Mouse (Mus musculus): ENCODE measurements around the gene Agmat. TPM values are rescaled to one million over a fixed set of nuclear protein-coding genes. Genes with fewer than 3 reads are reported as not detected.
A peak's percentile ranks its signal among the peaks of the same experiment; 100 is the strongest.

Gene Agmat
- 0.30 TPM in 1 of 2 replicates, not detected in the other for polyA plus RNA-seq (2015; fragmentation: Nextera tagmentation; extraction: Ambion mirVana)

DNA sequence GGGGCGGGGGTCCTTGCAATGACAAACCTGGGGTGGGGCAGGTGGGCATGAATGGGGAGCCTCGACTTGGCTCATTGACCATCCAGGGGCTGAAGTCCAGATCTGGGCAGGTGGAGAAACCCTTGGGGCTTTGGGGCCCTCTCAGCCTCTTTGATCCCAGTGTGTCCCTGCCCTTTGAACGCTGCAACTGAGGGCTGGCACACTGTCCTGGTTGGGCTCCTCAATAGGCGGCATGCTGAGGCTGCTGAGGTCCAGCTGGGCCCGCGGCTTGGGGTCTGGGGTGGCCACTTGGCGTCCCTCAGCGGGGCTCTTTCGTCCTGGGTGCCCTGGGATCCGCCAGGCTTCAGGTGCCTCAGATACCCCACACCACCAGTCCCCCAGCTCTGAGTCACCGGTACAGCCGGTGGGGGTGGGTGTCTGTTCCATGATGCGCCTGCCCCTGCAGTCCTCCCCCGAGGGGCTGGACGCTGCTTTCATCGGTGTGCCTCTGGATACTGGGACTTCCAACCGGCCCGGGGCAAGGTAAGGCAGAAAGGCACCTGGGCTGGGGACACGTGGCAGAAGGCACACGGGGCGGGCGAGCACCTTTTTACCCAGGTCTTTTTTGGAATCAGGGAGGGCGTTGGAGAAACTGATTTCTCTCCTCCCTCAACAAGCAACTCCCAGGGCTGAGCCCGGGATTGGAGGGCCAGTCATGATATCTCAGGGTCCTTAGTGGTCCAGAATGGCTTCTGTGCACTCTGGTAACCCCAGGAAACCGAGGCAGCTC lies at the start of gene Agmat:
TSS of gene Agmat (plus strand) at position 95 of the 769 bp plus-strand sequence.
- no peak within 1 kb of the TSS for H3K4me2 ChIP-seq
- no peak for ATAC-seq (ENCODE audit: insufficient number of reproducible peaks, insufficient read depth, low FRiP score, low TSS enrichment, low read depth)

DNA sequence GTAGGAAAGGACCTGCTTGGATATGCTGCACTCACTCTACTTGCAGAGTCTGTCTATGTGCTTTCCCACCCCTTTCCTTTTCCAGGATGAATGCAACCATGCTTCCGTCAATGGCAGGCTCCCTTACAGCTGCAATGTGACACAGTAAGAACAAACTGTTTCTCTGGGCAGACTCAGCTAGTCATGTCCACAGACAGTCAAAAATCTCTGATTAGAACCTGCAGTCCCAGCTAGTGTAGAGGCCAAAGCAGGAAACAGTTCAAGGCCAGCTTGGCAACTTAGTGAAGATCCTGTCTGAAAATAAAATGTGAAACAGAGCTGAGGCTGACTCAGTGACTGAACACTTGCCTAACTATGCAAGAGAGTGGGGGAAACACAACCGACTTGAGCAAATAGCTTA lies 41.8 kb upstream of the Agmat start:
- H3K9me3 ChIP-seq: no peaks in the 10 kb centered on the region
- no peak overlapping the region for H3K4me3 ChIP-seq
- H3K27ac ChIP-seq: no peak overlapping the region
- WGBS: 87% methylated on average over 2 of the region's 2 CpGs
- ATAC-seq (ENCODE audit: insufficient number of reproducible peaks, insufficient read depth, low FRiP score, low TSS enrichment, low read depth): no peak
- no peak overlapping the region for H3K4me2 ChIP-seq
- no peaks in the 10 kb centered on the region for H3K27me3 ChIP-seq
- peaks cover 98% of the 10 kb centered on the region for H3K36me3 ChIP-seq
- no peak overlapping the region for H3K9ac ChIP-seq
- H3K4me1 ChIP-seq: no peaks in the 10 kb centered on the region

More for the DNA sequence above, at the start of gene Agmat:
- Histone ChIP-seq H3K36me3 (no peaks in the 10 kb centered on the region), H3K9ac (no peak within 1 kb of the TSS), H3K4me1 (peaks cover under 1% of the 10 kb centered on the region), H3K4me3 (no peak within 1 kb of the TSS), H3K27ac (no peak within 1 kb of the TSS), H3K9me3 (no peaks in the 10 kb centered on the region), H3K27me3 (peaks cover 6% of the 10 kb centered on the region; the same call in 1 of the 2 replicates)
- WGBS: 23% methylated on average over 25 of the region's 25 CpGs

DNA sequence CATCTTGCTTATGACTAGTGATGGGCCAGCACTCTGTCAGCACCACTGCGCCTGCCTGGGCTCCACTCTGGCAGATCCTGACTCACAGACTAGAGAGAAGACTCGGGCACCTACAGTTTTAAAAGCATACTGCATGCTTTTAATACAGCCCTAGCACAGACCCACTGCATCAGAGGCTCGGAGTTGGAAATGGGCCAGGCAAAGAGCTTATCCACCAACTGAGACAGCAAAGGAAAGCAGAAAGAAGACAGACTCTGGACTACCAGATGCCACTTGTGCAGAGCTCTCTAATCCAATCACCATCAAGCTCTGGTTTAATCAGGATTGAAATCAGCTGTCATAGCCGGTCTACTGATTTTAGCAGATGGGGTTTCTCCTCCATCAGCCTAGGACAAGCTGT lies 41.1 kb upstream of the Agmat start:
- WGBS: 60% methylated on average over 4 of the region's 4 CpGs
- no peak for ATAC-seq (ENCODE audit: insufficient number of reproducible peaks, insufficient read depth, low FRiP score, low TSS enrichment, low read depth)
- Histone ChIP-seq H3K27ac (no peak overlapping the region), H3K9me3 (no peaks in the 10 kb centered on the region), H3K4me2 (no peak overlapping the region), H3K4me1 (no peaks in the 10 kb centered on the region), H3K4me3 (no peak overlapping the region), H3K36me3 (peaks cover 96% of the 10 kb centered on the region), H3K27me3 (no peaks in the 10 kb centered on the region), H3K9ac (no peak overlapping the region)

DNA sequence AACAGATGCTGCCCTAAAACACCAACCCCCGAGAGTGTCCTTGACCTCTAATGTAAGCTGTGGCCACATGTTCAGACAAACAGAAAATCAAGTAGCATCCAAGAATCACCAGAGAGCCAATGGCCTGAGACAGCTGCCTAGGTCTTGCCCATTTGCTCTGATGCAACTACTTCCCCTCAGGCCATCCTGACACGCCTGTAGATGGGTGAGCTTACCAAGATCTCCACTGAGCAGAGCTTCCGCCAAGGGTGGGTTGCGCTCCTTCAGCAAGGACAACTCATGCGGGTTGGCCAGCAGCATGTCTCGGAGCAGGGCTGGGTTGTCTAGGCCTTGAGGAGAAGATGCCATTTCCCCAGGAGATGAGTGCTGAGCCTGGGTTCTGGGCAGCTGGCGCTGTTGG lies 38.5 kb upstream of the Agmat start:
- no peaks in the 10 kb centered on the region for H3K27me3 ChIP-seq
- no peak for ATAC-seq (ENCODE audit: insufficient number of reproducible peaks, insufficient read depth, low FRiP score, low TSS enrichment, low read depth)
- 92% methylated on average over 7 of the region's 7 CpGs for WGBS
- no peak overlapping the region for H3K4me2 ChIP-seq
- H3K36me3 ChIP-seq: peaks cover 97% of the 10 kb centered on the region
- H3K4me3 ChIP-seq: no peak overlapping the region
- no peaks in the 10 kb centered on the region for H3K4me1 ChIP-seq
- no peaks in the 10 kb centered on the region for H3K9me3 ChIP-seq
- H3K27ac ChIP-seq: no peak overlapping the region
- H3K9ac ChIP-seq: no peak overlapping the region

DNA sequence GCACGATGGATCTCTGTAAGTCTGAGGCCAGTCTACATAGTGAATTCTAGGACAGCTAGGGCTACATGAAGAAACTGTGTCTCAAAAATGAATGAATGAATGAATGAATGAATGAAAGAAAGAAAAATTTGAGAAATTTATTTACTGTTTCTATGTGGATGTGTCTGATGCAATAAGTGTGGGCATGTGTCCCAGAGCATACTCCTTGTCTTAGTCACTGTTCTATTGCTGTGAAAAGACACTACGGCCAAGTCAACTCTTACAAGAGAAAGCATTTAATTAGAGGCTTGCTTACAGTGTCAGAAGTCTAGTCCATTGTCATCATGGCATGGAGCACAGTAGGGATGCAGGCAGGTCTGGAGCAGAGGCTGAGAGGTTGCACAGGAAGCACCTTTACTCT lies 37.5 kb upstream of the Agmat start:
- H3K4me3 ChIP-seq: no peak overlapping the region
- H3K9me3 ChIP-seq: no peaks in the 10 kb centered on the region
- no peak overlapping the region for H3K9ac ChIP-seq
- no peak for ATAC-seq (ENCODE audit: insufficient number of reproducible peaks, insufficient read depth, low FRiP score, low TSS enrichment, low read depth)
- no peak overlapping the region for H3K27ac ChIP-seq
- H3K36me3 ChIP-seq: peaks cover 94% of the 10 kb centered on the region
- H3K4me1 ChIP-seq: no peaks in the 10 kb centered on the region
- WGBS: 96% methylated on average over 2 of the region's 2 CpGs
- H3K4me2 ChIP-seq: no peak overlapping the region
- H3K27me3 ChIP-seq: no peaks in the 10 kb centered on the region

DNA sequence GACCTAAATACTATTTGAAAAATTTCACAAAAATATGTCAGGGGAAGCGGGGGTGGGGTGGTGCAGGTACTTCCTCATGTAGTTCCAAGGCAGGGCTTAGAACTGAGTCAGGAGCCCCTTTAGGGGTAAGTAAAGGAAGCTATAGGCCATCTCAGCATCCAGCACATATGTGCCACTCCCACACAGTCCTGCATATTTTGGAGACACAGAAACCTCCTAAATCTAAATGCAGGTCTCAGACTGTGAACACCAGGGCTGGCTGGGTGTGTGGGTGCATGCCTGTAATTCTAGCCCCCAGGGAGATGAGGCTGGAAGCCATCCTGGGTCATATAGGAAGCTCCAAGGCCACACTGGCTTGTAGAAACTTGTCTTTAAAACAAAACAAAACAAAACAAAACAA lies 35.2 kb upstream of the Agmat start:
- ATAC-seq (ENCODE audit: insufficient number of reproducible peaks, insufficient read depth, low FRiP score, low TSS enrichment, low read depth): no peak
- Histone ChIP-seq H3K9ac (no peak overlapping the region), H3K9me3 (no peaks in the 10 kb centered on the region), H3K4me2 (no peak overlapping the region), H3K36me3 (peaks cover 71% of the 10 kb centered on the region), H3K27me3 (no peaks in the 10 kb centered on the region), H3K4me3 (no peak overlapping the region), H3K27ac (no peak overlapping the region), H3K4me1 (peaks cover 11% of the 10 kb centered on the region)
- 91% methylated on average over 1 of the region's 1 CpGs for WGBS

DNA sequence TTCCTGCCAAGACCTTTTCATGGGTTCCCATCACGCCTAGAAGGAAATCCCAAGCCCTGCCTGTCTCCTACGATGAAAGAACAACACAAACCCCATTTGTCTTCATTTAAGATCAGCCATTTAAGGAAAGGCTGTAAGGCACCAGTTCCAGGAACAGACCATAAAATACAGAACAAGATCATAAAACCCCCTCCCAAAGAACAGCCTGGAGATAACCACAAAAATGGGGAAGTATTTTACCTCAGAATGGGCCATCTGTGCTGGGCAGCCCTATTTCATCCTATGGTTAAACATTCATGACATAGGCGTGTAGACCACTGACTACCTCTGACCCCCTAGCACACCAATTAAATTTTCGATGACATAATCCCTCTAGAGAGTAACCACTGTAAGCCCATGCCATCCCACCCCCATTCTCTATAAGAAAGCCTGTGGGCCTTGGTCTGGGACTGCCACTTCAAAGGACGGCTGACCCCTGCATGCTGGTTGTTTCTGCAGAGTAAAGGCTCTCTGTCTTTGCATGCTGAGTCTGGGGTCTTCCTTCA lies 32.8 kb upstream of the Agmat start:
- Histone ChIP-seq H3K4me3 (no peak overlapping the region), H3K27ac (no peak overlapping the region), H3K4me1 (peaks cover 11% of the 10 kb centered on the region), H3K9ac (no peak overlapping the region), H3K36me3 (peaks cover 51% of the 10 kb centered on the region), H3K9me3 (no peaks in the 10 kb centered on the region), H3K4me2 (no peak overlapping the region), H3K27me3 (no peaks in the 10 kb centered on the region)
- no peak for ATAC-seq (ENCODE audit: insufficient number of reproducible peaks, insufficient read depth, low FRiP score, low TSS enrichment, low read depth)
- 90% methylated on average over 5 of the region's 5 CpGs for WGBS

DNA sequence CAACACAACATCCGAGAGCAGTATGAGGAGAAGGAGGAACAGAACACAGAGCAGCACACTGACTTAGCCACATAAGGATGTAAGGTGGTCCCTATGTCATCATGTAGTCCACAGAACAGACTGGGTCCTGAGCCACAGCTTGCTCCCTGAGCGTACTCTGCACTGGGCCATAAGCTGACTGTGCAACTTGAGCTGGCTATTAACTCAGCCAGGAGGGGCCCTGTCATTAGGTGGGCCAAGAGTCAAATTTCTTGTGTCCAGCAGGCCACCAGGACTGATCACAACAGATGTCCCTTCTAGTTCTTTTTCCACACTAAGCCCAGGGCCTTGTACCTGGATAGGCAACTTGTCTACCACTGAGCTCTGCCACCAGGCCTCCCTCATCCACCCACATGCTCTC lies 31.4 kb upstream of the Agmat start:
- ATAC-seq (ENCODE audit: insufficient number of reproducible peaks, insufficient read depth, low FRiP score, low TSS enrichment, low read depth): no peak
- no peaks in the 10 kb centered on the region for H3K27me3 ChIP-seq
- H3K4me3 ChIP-seq: no peak overlapping the region
- no peak overlapping the region for H3K9ac ChIP-seq
- H3K4me2 ChIP-seq: no peak overlapping the region
- no peak overlapping the region for H3K27ac ChIP-seq
- peaks cover 40% of the 10 kb centered on the region for H3K36me3 ChIP-seq
- 60% methylated on average over 2 of the region's 2 CpGs for WGBS
- no peaks in the 10 kb centered on the region; the same call in 1 of the 2 replicates for H3K9me3 ChIP-seq
- H3K4me1 ChIP-seq: peaks cover 16% of the 10 kb centered on the region

DNA sequence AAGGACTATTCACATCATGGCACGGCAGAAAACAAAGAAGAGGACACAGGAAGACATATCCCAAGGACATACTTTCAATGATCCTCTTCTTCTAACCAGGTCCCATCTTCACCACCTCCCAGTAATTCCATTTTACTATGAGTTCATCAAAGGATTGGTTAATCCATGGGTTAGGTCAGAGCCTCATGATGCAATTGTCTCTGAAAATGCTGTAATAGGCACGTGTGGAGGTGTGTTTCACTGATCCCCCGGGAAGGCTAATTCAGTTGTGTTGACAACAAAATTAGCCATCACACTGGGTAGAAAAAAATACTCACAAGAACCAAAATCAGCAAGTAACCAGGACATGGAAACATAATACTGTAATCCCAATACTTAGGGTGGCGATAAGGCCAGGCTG lies 28.8 kb upstream of the Agmat start:
- 74% methylated on average over 4 of the region's 4 CpGs for WGBS
- Histone ChIP-seq H3K27ac (no peak overlapping the region), H3K4me3 (no peak overlapping the region), H3K4me1 (peaks cover 35% of the 10 kb centered on the region), H3K27me3 (no peaks in the 10 kb centered on the region), H3K4me2 (no peak overlapping the region), H3K9ac (no peak overlapping the region), H3K9me3 (no peaks in the 10 kb centered on the region; the same call in 1 of the 2 replicates), H3K36me3 (peaks cover 23% of the 10 kb centered on the region)
- ATAC-seq (ENCODE audit: insufficient number of reproducible peaks, insufficient read depth, low FRiP score, low TSS enrichment, low read depth): no peak

DNA sequence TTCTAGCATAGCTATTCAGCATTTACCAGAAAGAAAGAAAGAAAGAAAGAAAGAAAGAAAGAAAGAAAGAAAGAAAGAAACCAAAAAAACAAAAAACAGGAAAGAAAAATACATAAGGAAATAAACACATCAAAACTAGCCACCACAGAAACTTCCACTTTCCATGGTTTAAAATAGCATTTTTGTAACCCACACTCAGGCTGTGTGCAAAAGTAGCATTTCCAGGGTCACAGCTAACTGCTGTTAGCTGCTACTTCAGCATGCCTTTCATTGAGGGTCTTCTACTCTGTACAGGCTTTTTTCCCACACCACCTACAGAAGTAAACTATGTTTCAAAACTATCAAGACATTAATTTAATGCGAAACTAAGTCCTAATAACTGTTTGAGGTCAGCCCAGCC lies 27.2 kb upstream of the Agmat start:
- 89% methylated on average over 1 of the region's 1 CpGs for WGBS
- Histone ChIP-seq H3K27ac (no peak overlapping the region), H3K4me3 (no peak overlapping the region), H3K4me2 (no peak overlapping the region), H3K27me3 (no peaks in the 10 kb centered on the region), H3K36me3 (peaks cover 13% of the 10 kb centered on the region), H3K4me1 (peaks cover 37% of the 10 kb centered on the region), H3K9me3 (no peaks in the 10 kb centered on the region; the same call in 1 of the 2 replicates), H3K9ac (no peak overlapping the region)
- no peak for ATAC-seq (ENCODE audit: insufficient number of reproducible peaks, insufficient read depth, low FRiP score, low TSS enrichment, low read depth)

DNA sequence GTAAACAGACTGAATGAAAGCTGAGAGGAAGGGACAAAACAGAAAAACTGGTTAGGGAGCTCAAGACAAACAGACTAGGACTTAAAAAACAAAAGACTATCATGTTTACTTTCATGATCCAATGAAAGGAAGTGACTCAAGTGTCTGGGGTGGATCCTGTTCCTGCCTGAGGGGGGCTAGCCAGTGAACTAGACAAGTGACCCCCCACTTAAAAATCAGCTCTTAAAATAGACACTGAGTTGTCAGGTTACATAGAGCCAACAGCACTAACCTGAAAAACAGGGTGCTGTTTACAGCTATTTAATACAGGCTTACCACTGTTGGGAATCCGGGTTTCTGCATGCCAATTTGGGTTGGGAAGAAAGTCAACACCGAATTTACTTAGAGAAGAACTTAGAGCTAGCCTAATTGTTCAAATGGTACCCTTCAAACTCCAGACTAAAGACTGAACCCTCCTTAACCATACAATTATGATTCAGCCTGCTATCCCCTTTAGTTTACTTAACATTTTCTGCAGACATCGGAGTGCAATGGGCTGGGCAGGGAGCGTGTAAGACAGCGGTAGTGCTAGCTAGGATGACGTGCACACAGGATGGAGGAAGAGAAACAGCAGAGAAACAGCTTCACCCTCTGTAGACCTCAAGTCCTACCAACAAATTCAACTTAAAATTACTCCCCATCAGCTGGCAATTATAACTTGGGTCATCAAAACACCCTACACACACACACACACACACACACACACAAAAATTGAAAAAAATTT lies 25.5 kb upstream of the Agmat start:
- Histone ChIP-seq H3K27me3 (no peaks in the 10 kb centered on the region; the same call in 1 of the 2 replicates), H3K9me3 (no peaks in the 10 kb centered on the region; the same call in 1 of the 2 replicates), H3K27ac (peak overlapping the region; percentile 58), H3K4me3 (peak overlapping the region; percentile 99), H3K4me1 (peaks cover 27% of the 10 kb centered on the region), H3K4me2 (peak overlapping the region; percentile 79), H3K9ac (no peak overlapping the region; the same call in 1 of the 2 replicates), H3K36me3 (peaks cover 13% of the 10 kb centered on the region)
- WGBS: 67% methylated on average over 6 of the region's 6 CpGs
- no peak for ATAC-seq (ENCODE audit: insufficient number of reproducible peaks, insufficient read depth, low FRiP score, low TSS enrichment, low read depth)
